Mouse (Mus musculus) neural tube, embryonic 10.5 days (tissue): ENCODE measurements around the gene Ncor1.
"Not testable (repeated sequence)": the region's sequence is repeated elsewhere in the genome, so short reads cannot be mapped to it uniquely, and the experiment has no call there.

Experiments
- DNase-seq: peaks from one replicate; pipeline ENCODE4 v3.0.0-alpha.2; 2017; ENCODE audit warnings: low spot score; ENCODE audit errors: extremely low spot score

Gene Ncor1

GRCm38 (mm10) chr11:62366879-62367278, 91.5 kb downstream of the Ncor1 start:
- no peak for DNase-seq

GRCm38 (mm10) chr11:62355216-62355615, 103.1 kb downstream of the Ncor1 start:
- DNase-seq, result no peak

GRCm38 (mm10) chr11:62351948-62352347, 106.4 kb downstream of the Ncor1 start:
- no peak for DNase-seq

GRCm38 (mm10) chr11:62343002-62343401, 115.3 kb downstream of the Ncor1 start:
- no peak for DNase-seq

GRCm38 (mm10) chr11:62332228-62332627, 126.1 kb downstream of the Ncor1 start:
- peak; percentile 5 for DNase-seq

GRCm38 (mm10) chr11:62331141-62331540, 127.2 kb downstream of the Ncor1 start:
- no peak for DNase-seq

- DNase-seq, result no peak
These were observed 134.7 kb downstream of the Ncor1 start for GRCm38 (mm10) chr11:62323659-62324058.

GRCm38 (mm10) chr11:62320097-62320496, 138.2 kb downstream of the Ncor1 start:
- no peak for DNase-seq

GRCm38 (mm10) chr11:62317746-62318145, 140.6 kb downstream of the Ncor1 start:
- DNase-seq, result no peak

- DNase-seq, result no peak
These were observed 143.4 kb downstream of the Ncor1 start for GRCm38 (mm10) chr11:62314984-62315383.

- DNase-seq, result no peak
These were observed 149.0 kb downstream of the Ncor1 start for GRCm38 (mm10) chr11:62309296-62309695.

GRCm38 (mm10) chr11:62305866-62306265, 152.5 kb downstream of the Ncor1 start:
- no peak for DNase-seq

GRCm38 (mm10) chr11:62298883-62299282, 159.5 kb downstream of the Ncor1 start:
- no peak for DNase-seq

GRCm38 (mm10) chr11:62294121-62294520, 164.2 kb downstream of the Ncor1 start:
- no peak for DNase-seq

- DNase-seq, result no peak
These were observed 170.6 kb downstream of the Ncor1 start for GRCm38 (mm10) chr11:62287700-62288099.

GRCm38 (mm10) chr11:62285020-62285419, 173.3 kb downstream of the Ncor1 start:
- no peak for DNase-seq

GRCm38 (mm10) chr11:62284020-62284419, 174.3 kb downstream of the Ncor1 start:
- DNase-seq, result not testable (repeated sequence)

- no peak for DNase-seq
These were observed 176.7 kb downstream of the Ncor1 start for GRCm38 (mm10) chr11:62281601-62281997.

- peak; percentile 95 for DNase-seq
These were observed 177.4 kb downstream of the Ncor1 start, which contains the start of the genes Zswim7 and Ttc19 for GRCm38 (mm10) chr11:62280675-62281600. TSS of gene Zswim7 (minus strand) at chr11:62281375. TSS of gene Ttc19 (plus strand) at chr11:62281473.

GRCm38 (mm10) chr11:62278027-62278426, 180.3 kb downstream of the Ncor1 start:
- peak; percentile 77 for DNase-seq

- DNase-seq, result no peak
These were observed 181.3 kb downstream of the Ncor1 start for GRCm38 (mm10) chr11:62277086-62277485.

- DNase-seq, result no peak
These were observed 187.5 kb downstream of the Ncor1 start for GRCm38 (mm10) chr11:62270851-62271250.

- no peak for DNase-seq
These were observed 189.2 kb downstream of the Ncor1 start for GRCm38 (mm10) chr11:62269097-62269496.
